Mouse (Mus musculus) urinary bladder, adult 18-20 months (tissue): ENCODE measurements at regions not wholly inside any gene's neighbourhood (a gene's known extent, or its start where the extent isn't known, plus 50 kb on each side); places are given as distances from the start of the nearest gene placed in this dataset.

Experiments
- DNase-seq, 2 experiments: peaks; one replicate each; pipeline ENCODE4 v3.0.0; 2022; ENCODE audit warnings: low spot score in 2 of 2, mixed read lengths in 2 of 2

DNA sequence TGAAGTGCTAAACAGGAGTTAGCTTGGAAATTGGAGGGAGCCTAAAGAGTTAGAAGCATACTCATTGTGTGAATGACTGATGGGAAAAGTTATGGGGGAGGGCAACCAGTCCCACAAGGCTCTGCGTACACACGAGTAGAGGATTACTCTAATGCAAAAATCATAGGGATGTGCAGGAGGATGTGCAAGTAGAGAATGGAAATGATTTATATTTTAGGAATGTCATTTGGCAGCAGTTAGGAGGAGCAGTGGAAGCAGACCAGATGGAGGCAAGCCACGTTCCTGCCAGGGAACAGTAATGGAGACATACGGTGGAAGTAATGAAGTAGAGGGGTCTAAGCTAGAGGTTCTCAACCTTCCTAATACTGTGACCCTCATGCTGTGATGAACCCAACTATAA, 194.1 kb upstream of the Arhgap24 start:
- DNase-seq, result no peak

DNA sequence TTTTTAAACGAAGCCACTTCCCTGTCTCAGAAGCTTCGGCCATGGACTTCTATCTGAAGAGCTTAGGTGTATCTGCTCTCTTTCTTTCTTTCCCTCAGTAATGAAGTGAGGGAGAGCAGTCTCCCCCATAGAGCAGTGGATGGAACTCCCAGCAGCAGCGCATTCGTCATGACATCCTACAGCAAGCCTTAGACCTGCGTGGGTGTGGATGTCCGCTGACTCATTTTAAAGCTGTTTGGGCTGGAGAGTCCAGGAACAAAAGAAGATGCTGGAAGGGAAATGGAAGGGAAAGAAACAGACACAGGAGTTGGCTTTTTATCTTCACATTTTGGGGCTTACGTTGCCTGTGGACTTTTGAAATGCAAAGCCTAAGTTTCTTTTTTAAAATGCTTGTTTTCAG, 190.3 kb upstream of the Arhgap24 start:
- DNase-seq, result no peak

- no peak for DNase-seq
Observed at GRCm38 (mm10) chr5:102295564-102295963, 185.6 kb upstream of the Arhgap24 start.

GRCm38 (mm10) chr5:102306309-102306708, 174.9 kb upstream of the Arhgap24 start:
- DNase-seq, result no peak

DNA sequence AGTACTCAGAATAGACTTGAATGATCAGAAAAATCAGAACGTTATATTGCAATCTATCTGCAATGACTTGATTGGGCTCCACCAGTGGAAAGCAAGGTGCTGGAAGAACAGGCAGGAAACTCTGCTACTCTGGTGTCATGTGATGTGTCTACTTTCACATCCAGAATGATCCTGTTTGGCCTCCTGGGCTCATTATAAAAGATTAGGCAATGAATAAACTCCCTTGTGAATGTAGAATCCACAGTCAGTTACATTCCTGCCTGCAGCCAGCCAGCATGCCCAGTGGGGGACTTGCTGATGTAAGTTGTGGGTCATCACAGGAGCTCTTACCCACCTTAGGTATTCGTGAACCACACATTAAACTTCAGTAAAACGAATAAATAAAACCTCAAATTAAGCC, 174.5 kb upstream of the Arhgap24 start:
- DNase-seq, result no peak

DNA sequence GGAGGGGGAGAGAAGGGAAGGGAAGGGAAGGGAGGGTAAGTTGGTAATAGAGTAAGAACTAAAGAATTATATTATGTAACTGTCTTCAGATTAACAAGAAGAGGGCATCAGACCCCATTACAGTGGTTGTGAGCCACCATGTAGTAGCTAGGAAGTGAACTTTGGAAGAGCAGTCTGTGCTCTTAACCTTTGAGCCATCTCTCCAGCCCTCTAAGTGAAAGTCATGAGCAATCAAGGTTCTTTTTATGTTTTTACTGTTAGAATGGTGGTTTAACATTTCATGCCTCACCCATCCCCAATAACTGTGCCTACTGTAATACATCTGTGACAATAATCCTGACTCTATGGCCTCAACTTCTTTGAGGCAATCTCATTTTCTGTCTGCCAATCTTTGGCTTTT, 169.6 kb upstream of the Arhgap24 start:
- no peak for DNase-seq

- no peak for DNase-seq
Observed at GRCm38 (mm10) chr5:102328197-102328784, 152.9 kb upstream of the Arhgap24 start.

- no peak for DNase-seq
Observed at GRCm38 (mm10) chr5:102333894-102334293, 147.3 kb upstream of the Arhgap24 start.

- no peak for DNase-seq
Observed at GRCm38 (mm10) chr5:102334442-102335197, 146.6 kb upstream of the Arhgap24 start.

DNA sequence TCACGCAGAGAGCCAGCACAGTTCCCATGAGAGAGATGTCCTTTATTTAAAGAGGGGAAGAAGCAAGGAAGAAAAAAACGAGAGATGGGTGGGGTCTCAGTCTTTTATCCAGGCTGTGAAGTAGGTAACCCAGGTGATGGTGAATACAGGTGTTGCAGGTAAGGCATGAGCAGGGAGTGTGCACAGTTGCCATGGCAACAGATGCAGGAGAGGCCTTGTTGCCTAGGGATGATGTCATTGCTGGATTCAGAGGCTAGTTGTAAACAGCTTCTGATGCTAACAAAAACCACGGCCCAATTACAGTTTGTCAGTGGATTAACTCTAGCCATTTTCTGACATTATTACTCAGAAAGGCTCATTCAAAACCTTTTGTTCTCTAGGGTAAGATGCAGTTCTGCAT, 114.7 kb upstream of the Arhgap24 start:
- no peak for DNase-seq

DNA sequence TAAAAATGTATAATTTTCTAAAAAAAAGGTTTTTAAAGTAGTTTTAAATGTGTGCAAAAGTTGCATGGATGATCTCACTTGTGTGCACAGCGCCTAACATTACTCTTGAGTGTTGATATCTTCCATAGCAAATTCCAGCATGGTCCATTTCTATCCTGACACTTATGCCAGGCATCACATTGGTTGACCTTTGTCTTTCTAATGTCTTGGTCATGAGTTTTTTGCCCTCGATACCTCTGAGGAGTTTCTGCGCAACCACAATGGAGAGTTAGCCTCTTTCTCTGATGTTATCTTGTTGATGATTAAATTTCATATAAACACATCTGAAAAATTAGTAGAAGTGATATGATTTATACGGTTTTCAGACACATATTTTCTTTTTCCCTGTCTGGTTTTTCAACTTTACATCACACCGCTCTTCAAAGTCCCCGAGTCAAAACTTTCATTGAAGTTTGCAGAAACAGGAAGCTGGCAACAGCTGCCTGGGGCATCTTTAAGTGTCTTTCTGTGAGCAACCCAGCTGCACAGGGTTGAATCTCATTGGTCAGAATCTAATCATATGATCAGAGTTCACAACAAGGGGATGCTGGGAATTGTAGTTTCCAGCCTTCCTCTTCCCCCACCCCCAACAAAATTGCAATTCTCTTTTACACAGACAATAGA, 107.8 kb upstream of the Arhgap24 start:
- no peak for DNase-seq

GRCm38 (mm10) chr5:102373972-102374755, 107.0 kb upstream of the Arhgap24 start:
- DNase-seq, result no peak

DNA sequence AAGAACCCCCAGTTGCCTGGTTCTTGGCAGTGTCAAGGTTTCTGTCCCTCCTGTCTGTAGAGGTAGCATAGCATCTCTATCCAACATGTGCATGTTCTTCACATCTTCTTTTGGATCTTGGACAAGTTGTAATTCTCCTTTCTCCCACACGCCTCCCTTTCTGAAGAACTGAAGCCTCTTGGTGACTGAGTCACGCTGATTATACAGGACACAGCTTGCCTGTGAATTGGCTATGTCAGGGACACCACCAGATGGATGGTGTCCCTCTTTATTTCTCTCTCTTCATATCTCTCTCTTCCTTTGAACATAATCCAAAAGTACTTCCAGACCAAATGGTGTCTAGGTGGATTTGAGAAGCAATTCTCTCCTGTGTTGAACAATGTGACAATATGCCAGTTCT, 105.9 kb upstream of the Arhgap24 start:
- no peak for DNase-seq

DNA sequence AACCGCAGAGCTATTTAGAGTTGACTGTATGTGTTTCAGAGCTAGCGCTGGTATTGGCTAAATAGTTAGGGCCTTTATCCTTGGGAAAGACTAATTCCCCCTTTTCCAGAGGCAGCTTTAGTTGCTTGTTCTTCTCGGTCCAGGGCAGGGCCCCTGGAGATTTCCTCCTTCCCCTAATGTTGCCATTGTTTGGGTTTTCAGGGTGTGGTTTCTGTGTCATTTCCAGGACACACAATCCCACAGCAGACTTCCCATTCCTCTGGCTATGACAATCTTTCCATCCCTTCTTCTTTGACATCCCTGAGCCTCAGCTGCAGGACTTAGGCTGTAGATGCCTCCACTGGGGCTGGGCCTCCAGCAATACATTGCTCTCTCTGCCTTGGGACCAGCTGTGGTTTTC, 87.2 kb upstream of the Arhgap24 start:
- DNase-seq, result no peak

DNA sequence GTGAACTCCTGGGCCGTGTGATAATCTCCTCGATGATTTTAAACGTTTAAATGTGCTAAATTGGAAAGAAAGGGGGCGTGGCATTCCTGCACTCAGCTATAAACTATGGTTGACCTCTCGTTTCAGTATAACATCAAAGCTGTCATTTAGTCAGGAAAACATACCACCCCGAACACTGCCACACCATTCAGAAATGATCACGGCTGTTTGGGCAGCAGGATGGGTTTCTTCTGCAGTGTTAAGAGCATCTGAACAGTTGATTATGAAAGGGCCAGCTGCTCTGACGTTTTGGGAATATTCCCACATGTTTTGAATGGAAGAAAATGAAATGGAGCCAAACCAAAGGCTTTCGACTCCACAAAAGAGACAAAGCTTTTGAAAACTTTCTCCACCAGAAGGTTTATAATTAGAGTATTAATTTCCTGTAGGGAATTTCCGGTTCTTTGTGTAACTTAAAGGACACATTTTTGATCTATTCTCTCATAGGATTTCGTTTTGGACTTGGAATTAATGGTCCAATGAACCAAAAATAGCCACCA, 85.5 kb upstream of the Arhgap24 start:
- DNase-seq, result no peak

- DNase-seq, result peak; percentile 48 to 53
Observed at GRCm38 (mm10) chr5:102399006-102399405, 82.2 kb upstream of the Arhgap24 start.

DNA sequence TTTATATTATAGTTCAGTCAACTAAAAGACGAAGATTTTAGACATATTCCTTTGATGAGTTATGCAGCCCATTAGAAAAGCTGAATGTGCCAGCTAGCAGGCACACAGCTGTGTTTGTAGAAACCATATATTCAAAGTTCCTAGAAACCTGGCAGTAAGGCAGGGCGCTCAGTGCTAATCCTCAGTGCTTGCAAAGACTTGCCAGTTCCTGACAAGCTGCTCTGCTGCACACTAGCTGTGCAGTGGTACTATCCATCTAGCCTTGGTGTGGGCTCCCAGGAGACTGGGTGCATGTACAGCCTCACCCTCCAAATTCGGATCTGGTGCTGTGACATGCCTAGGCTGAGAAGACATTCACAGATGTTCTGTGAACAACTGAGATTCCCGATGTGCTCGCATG, 63.5 kb upstream of the Arhgap24 start:
- DNase-seq, result peak in 1 of 2 experiments; percentile 32

DNA sequence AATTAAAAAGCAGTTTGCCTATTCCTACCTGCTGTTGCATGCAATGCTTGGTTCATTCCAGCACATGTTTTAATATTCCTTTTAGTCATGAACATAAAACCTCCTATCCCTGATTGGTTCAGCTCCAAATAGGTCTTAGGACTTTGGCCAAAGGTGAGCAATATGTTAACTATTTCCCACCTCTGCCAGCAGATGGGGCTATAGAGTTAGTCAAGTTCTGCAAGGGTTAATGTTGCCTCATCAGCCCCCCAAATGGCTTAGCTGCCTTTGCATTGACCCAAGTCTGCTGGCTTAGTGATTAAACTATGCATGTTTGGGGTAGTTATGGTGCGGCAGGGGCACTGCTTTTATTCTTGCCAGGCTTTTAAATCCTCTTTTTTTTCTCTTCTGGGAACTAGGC, 62.1 kb upstream of the Arhgap24 start:
- no peak for DNase-seq

- no peak for DNase-seq
Observed at GRCm38 (mm10) chr5:102424636-102425242, 56.5 kb upstream of the Arhgap24 start.

DNA sequence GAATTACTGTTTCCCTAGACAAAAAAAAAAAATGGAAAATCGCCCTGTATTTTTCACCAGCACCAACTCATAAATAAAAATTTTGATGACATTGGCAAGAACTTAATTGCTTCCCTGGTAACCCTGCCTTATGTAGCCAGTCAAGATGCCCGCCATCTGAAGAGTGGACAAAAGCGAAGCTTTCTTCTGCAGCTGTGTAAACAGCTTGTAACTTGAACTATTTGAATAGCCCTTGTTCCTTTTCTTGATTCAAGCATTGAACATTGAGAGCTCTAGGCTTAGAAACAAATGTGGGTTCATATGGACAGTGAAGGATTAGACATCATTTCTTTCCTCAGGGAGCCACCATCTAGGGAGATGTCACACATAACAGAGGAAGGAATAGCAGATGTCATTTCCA, 52.9 kb upstream of the Arhgap24 start:
- DNase-seq, result no peak
